Mouse (Mus musculus) heart, adult 2 months (tissue): Measurements from ENCODE around the gene Psat1. TPM values are rescaled to one million over a fixed set of nuclear protein-coding genes. Genes with fewer than 3 reads are reported as not detected.
A peak's percentile ranks its signal among the peaks of the same experiment; 100 is the strongest.

Source experiments
- DNase-seq, 2 experiments: peaks; one replicate each; pipeline ENCODE4 v3.0.0; 2021
- H3K27ac ChIP-seq: fragments of 200-600 bp; 2 replicates; pipeline ENCODE4 v1.8.1; 2022
- H3K27me3 ChIP-seq: fragments of 200-500 bp; 2 replicates; pipeline ENCODE4 v1.6.1; 2012; ENCODE audit warnings: mild to moderate bottlenecking, low read length, inconsistent platforms, mixed read lengths; ENCODE audit not compliant: control insufficient read depth, insufficient read depth
- H3K36me3 ChIP-seq: fragments of 200-500 bp; 2 replicates; pipeline ENCODE4 v1.6.1; 2012; ENCODE audit warnings: low read length, inconsistent platforms; ENCODE audit not compliant: control insufficient read depth, insufficient read depth
- H3K4me1 ChIP-seq: fragments of 200-500 bp; 2 replicates; pipeline ENCODE4 v1.6.1; 2011; ENCODE audit warnings: low read length; ENCODE audit not compliant: control insufficient read depth, insufficient read depth
- H3K4me3 ChIP-seq: fragments of 200-600 bp; 2 replicates; pipeline ENCODE4 v1.8.1; 2022
- H3K79me2 ChIP-seq: fragments of 200-500 bp; replicated peaks from 2 replicates; pipeline ENCODE4 v1.6.1; 2012; ENCODE audit warnings: mild to moderate bottlenecking, inconsistent platforms, low read length, moderate library complexity, mixed read lengths; ENCODE audit not compliant: control insufficient read depth, insufficient read depth
- H3K9ac ChIP-seq: fragments of 200-500 bp; 2 replicates; pipeline ENCODE4 v1.6.1; 2012; ENCODE audit warnings: low read depth, mild to moderate bottlenecking, control low read depth, inconsistent platforms, low read length, mixed read lengths
- CTCF ChIP-seq: fragments of 200-600 bp; IDR thresholded peaks from 2 replicates; pipeline ENCODE4 v1.8.1; 2022; ENCODE audit warnings: antibody characterized with exemption, mild to moderate bottlenecking, moderate library complexity
- EP300 ChIP-seq: fragments of 200-500 bp; IDR thresholded peaks from 2 replicates; pipeline ENCODE4 v1.6.1; 2011; ENCODE audit warnings: low read depth, low read length, control low read depth; ENCODE audit not compliant: insufficient read depth
- POLR2A ChIP-seq: fragments of 200-500 bp; IDR thresholded peaks from 2 replicates; pipeline ENCODE4 v1.6.1; 2011; ENCODE audit warnings: mild to moderate bottlenecking, low read depth, low read length, control low read depth; ENCODE audit not compliant: insufficient read depth
- WGBS: fragments of 180-500 bp; shearing (Covaris S2); methylation state at CpG from one replicate; pipeline ENCODE4 v1.1.7; 2018; 5-methylcytosine and 5-hydroxymethylcytosine counted together
- intact Hi-C: fragments of 180-260 bp; cut with DNase I; formaldehyde crosslinking; loops from one replicate; pipeline ENCODE4 v1.15.1; 2025
- polyA plus RNA-seq: library from polyadenylated mRNA; depleted of rRNA; stranded (reverse); fragments of >200 nt; gene quantifications from 2 replicates; pipeline ENCODE4 v1.2.3, GENCODE M21; 2012
- total RNA-seq, 2 experiments: library from RNA; stranded (reverse); gene quantifications; 2 replicates each; pipeline ENCODE4 v1.2.3; 2021

Psat1 gene
- total and polyA plus RNA-seq, 3 experiments, result 2.3 to 3.5 (median 2.4) TPM

DNA sequence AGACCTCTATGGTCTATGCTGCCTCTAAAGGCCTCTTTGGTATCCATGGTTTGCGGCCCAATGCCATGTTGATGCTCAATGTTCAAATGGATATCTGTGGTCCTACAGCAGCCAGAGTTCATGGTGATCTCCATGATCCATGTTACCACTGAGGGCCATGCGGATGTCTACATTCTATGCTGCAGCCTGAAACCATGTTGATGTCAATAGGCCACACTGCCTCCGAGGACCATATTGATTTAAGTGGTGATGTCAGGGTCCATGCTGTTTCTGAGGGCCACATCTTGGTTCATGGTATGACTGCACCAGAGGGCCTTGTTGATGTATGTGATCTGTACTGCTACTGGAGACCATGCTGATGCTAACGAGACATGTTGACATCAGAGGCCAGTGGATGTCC lies 55.0 kb downstream of the Psat1 start:
- WGBS, result 91% methylated on average over 4 of the region's 4 CpGs
- intact Hi-C loops, result no loop called here
- DNase-seq, result no peak
- Histone ChIP-seq H3K36me3 (no peaks in the 10 kb centered on the region), H3K27me3 (no peaks in the 10 kb centered on the region), H3K27ac (no peak overlapping the region), H3K9ac (no peak overlapping the region), H3K4me3 (no peak overlapping the region), H3K79me2 (no peaks in the 10 kb centered on the region), H3K4me1 (no peaks in the 10 kb centered on the region)
- no peak for TF ChIP-seq CTCF
- no peak for TF ChIP-seq EP300
- no peak for TF ChIP-seq POLR2A

- Histone ChIP-seq H3K79me2 (no peaks in the 10 kb centered on the region), H3K36me3 (no peaks in the 10 kb centered on the region), H3K4me3 (no peak overlapping the region), H3K4me1 (no peaks in the 10 kb centered on the region), H3K27ac (no peak overlapping the region), H3K9ac (no peak overlapping the region), H3K27me3 (no peaks in the 10 kb centered on the region)
- intact Hi-C loops, result no loop called here
- TF ChIP-seq POLR2A, result no peak
- WGBS, result 86% methylated on average over 4 of the region's 4 CpGs
- no peak for DNase-seq
These were observed 58.7 kb downstream of the Psat1 start for GRCm38 (mm10) chr19:15888466-15888865.

DNA sequence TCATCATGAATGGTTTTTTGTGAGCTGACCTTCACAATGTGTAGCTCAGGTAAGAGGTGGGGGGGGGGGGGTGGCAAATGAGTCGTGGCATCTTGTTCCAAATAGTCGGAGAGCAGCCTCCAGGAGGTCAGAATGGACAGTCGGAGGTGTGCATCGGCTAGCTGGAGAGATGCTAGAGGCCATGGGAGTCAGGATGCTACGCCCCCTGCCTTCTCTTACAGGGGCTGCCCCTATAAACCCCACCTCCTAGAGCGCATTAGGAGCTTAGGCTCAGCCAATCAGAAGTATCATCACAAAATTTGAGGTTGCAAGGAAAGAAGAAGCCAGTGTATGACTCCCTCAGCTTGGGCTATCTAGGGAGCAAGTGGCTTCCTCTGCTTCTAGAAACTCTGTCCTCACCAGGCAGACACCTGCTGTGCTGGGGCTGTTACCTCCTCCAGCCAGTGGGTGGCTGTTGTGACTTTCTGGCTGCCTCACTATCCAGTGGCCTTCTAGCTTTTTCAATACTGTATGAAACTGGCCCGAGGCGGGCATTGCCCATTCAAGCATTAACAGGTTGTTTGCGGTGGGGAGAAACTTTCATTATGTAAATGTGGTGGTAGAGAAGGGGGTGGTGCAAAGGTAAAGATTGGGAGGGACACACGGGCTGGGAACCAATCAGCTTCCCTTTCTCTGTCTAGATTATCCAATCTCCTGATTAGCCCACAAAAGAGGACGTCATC lies 64.3 kb downstream of the Psat1 start:
- no peaks in the 10 kb centered on the region for H3K36me3 ChIP-seq
- DNase-seq, result peak in 1 of 2 experiments; percentile 11
- H3K27ac ChIP-seq, result no peak overlapping the region
- WGBS, result 72% methylated on average over 11 of the region's 11 CpGs
- TF ChIP-seq EP300 (no peak), CTCF (peak; percentile 41), POLR2A (no peak)
- H3K4me1 ChIP-seq, result no peaks in the 10 kb centered on the region
- intact Hi-C loops, result loop anchor here (5.0 kb wide), 1 partner anchor 79 kb away; no protein-coding TSS in a partner anchor
- no peak overlapping the region for H3K9ac ChIP-seq
- H3K27me3 ChIP-seq, result no peaks in the 10 kb centered on the region
- no peak overlapping the region for H3K4me3 ChIP-seq
- H3K79me2 ChIP-seq, result no peaks in the 10 kb centered on the region

DNA sequence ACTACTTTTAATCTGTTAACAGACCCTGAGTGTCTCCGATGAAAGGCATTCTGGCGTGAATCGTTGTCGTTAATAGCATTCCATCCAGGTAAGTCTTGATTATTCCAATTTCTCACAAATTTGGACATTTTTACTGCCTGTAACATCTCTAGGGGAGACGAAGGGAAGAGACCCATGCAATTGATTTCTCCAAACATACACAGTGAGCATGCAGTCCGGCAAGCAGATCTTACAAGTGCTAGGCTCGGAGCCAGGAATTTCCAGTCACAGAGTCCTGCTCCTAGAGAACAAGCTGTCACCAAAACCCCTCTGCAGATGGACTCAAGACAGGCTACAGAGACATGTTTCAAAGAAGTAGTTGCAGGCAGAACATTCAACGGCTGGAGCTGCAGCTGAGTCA lies 66.4 kb downstream of the Psat1 start:
- no peaks in the 10 kb centered on the region for H3K79me2 ChIP-seq
- no peaks in the 10 kb centered on the region for H3K4me1 ChIP-seq
- DNase-seq, result no peak
- TF ChIP-seq EP300 (no peak), POLR2A (no peak), CTCF (no peak)
- 64% methylated on average over 8 of the region's 8 CpGs for WGBS
- H3K36me3 ChIP-seq, result no peaks in the 10 kb centered on the region
- no peak overlapping the region for H3K9ac ChIP-seq
- no peak overlapping the region for H3K4me3 ChIP-seq
- no peaks in the 10 kb centered on the region for H3K27me3 ChIP-seq
- intact Hi-C loops, result loop anchor here (5.0 kb wide), 1 partner anchor 82 kb away; no protein-coding TSS in a partner anchor
- H3K27ac ChIP-seq, result no peak overlapping the region

GRCm38 (mm10) chr19:15879271-15879670 lies 67.9 kb downstream of the Psat1 start:
- no peak overlapping the region for H3K27ac ChIP-seq
- DNase-seq, result no peak
- H3K9ac ChIP-seq, result no peak overlapping the region
- H3K4me3 ChIP-seq, result no peak overlapping the region
- 91% methylated on average over 5 of the region's 5 CpGs for WGBS
- no peaks in the 10 kb centered on the region for H3K79me2 ChIP-seq
- H3K4me1 ChIP-seq, result no peaks in the 10 kb centered on the region
- H3K27me3 ChIP-seq, result no peaks in the 10 kb centered on the region
- intact Hi-C loops, result no loop called here
- TF ChIP-seq EP300 (no peak), POLR2A (no peak), CTCF (no peak)
- H3K36me3 ChIP-seq, result no peaks in the 10 kb centered on the region

DNA sequence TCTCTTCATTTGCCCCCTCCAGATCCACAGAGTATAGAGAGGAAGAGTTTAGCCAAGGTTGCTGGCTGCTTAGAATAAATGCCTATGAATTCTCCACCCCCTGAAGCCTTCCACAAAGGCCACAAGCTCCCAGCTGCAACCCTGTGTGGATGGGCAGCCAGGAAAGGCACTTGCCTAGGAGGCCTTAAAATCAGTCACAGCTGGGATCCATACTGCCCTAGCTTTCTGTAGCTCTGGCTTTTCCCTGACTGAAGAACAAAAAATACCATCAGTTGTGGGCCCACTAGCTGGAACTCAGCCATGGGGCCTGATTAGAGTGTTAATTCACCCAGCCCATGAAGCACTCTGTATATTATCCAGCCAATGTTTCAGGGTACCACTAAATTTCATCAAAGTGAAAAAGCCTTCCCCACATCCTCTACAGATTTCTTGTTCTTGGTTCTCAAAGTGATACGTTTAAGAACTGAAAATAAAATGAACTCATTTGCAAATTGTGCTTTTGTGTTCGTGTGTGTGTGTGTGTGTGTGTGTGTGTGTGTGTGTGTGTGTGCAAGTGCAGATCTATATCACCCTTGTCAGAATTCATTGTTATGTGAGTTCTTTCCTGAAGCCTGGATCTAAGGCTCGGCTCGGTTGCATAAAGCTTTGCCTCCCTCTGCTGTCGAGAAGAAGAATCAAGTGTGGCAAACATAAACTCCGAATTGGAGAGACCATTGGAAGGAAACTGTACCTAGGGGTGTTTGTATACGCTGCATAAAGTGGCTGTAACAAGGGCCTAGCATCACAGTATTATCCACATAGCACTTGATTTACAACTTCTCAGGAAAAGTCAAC lies 78.1 kb downstream of the Psat1 start:
- 25% methylated on average over 7 of the region's 7 CpGs for WGBS
- intact Hi-C loops, result no loop called here
- Histone ChIP-seq H3K79me2 (no peaks in the 10 kb centered on the region), H3K4me1 (no peaks in the 10 kb centered on the region), H3K4me3 (no peak overlapping the region), H3K36me3 (no peaks in the 10 kb centered on the region), H3K27me3 (no peaks in the 10 kb centered on the region), H3K9ac (no peak overlapping the region), H3K27ac (no peak overlapping the region)
- DNase-seq, result no peak
- TF ChIP-seq POLR2A (no peak), EP300 (no peak), CTCF (peak; percentile 52)
